Mouse (Mus musculus) urinary bladder, adult 2 months (tissue): Measurements from ENCODE around the gene Gpr142. TPM values are rescaled to one million over a fixed set of nuclear protein-coding genes. Genes with fewer than 3 reads are reported as not detected.

Experiments used
- DNase-seq: peaks from one replicate; pipeline ENCODE4 v3.0.0; 2022; ENCODE audit warnings: low spot score
- polyA plus RNA-seq: library from polyadenylated mRNA; depleted of rRNA; stranded (reverse); fragments of >200 nt; gene quantifications from 2 replicates; pipeline ENCODE4 v1.2.3, GENCODE M21; 2012; rRNA removed

Gpr142 gene
- not detected in 2 replicates for polyA plus RNA-seq

DNA sequence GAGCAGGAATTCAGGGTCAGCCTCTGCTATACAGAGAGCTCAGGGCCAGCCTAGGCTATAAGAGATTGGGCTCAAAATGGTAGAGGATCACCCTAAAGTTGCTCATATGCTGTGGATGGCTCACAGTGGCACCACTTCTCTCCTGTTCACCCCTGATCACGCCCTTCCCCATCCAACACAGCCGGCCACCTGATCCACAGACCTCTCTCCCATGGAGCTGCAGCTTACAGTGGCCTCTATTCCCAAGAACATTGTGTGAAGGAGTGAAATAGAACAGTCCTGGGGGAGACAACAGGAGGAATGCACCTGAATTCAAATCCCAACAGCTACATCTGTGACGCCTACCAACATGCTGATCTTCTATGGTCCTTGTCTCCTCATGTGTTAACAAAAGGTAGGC is at the start of gene Gpr142:
Gene Gpr142 (plus strand): TSS at position 301 of the 400 bp plus-strand sequence.
- no peak for DNase-seq

DNA sequence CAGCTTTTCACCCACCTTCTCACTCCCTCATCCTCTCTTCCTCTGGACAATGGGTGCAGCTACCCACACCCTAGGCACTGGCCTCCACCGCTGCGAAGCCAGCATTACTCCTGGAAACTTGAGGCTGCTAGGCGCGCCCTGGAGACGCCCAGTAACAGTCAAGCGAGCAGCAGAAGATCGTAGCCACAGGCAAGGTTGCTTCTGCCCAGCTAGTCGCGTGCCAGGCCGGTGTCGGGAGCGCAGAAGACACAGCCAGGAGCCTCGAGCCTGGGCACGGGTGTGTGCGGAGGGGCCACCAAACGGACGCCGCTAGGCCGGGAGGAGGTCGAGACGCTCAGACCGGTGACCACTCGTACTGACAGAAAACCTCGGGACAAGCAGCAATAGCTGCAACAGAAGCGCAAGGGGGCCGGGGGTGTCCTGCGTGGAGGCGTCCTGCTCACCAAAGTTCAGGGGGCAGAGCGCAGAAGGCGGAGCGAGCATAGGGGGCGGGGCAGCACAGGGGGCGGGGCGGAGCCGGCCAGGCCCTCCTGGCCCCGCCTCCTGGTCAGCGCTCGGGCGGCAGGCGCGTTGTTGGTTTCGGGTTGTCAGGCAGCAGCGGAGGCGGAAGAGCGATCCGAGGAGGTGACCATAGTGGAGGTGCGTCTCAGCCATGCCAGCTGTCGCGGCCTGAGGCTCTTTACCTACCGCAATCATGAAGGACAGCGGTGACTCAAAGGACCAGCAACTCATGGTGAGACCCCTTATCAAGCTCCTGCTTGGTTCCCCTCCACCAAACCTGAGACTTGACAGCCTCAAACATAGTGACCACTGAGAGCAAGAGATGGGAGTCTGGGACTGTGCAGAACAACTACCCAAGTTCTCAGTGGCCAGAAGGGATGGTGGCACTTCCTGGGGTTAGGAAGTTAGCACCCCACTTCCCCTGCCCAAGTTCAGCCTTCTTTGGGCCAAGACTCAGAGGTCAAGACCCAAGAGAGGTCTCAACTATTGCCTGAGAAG is 33.6 kb upstream of the Gpr142 start, which contains the start of gene Kif19a:
Gene Kif19a (plus strand): TSS at position 569 of the 999 bp plus-strand sequence.
- peak; percentile 39 for DNase-seq

DNA sequence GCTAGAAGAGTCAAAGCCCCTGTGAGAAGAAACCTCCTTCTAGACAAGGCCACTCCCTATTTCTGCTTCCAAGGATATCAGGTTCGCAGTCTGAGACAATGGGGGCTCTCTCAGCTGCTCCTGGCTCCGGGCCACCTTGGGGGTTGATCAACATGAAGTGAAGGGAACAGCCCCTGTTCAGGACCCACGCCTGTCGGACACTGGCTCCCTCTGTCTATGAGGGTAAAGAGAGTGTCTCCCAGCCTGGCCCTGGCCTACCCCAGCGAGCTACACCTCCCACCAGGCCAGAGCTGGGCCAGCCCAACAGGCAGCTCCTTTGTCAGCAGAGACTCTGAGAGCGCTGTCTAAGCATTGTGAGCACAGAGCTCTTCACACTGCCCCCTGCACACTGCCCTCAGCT is 28.8 kb upstream of the Gpr142 start:
- DNase-seq, result no peak

DNA sequence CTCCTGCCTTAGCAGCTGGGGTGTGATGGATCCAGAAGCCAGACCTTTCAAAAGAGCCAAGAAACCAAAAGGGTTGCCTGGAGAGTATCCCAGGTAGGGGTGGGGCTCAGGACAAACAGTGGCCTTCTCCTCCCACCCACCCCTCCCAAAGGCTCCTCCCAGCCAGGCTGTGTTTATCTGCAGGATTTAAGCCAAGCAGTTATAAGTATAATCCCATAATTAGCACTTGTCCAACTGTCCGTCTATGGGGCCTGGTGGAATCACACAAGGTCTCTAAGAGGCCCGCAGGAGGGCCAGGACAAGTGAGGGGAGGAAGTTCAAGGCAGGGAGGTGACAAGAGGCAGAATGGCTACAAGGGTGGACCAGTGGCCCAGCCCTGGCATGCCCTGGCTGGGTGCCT is 26.8 kb upstream of the Gpr142 start:
- DNase-seq, result no peak

DNA sequence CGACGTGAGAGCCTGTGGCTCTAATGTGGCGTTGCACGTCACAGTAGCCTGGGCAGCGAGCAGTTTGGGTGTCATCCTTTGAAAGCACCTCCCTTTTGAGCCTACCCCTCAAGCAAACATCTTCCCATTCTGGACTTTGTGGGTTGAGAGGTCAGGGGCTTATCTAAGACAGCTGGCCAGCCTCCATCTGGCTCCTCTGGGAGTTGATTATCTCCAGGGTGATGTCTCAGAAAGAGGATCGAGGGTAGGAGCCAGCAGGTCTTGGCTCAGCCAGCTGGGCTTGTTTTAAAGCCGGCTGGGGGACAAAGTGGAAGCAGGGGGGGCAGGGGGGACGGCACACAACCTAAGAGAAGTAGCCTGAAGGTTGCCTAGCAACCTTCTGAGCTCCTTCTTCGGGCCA is 18.6 kb upstream of the Gpr142 start:
- no peak for DNase-seq

DNA sequence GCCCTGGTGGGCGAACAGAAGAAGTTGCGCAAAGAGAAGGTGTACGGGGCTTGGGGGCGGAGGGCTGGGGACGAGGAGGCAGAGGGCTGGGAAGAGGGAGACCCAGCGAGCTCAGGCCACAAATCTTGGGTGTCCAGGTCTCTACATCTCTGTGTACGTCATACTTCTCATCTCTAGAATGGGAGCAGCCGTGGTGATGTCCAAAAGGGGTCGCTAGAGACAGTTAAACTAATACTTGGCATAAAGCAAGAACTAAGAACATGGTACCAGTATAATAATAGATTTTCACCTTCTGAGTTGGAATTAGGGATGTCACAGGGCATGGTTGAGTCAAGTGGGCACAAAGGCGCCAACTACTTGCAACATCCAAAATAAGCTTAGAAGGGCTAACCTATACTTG is 12.8 kb upstream of the Gpr142 start:
- no peak for DNase-seq

DNA sequence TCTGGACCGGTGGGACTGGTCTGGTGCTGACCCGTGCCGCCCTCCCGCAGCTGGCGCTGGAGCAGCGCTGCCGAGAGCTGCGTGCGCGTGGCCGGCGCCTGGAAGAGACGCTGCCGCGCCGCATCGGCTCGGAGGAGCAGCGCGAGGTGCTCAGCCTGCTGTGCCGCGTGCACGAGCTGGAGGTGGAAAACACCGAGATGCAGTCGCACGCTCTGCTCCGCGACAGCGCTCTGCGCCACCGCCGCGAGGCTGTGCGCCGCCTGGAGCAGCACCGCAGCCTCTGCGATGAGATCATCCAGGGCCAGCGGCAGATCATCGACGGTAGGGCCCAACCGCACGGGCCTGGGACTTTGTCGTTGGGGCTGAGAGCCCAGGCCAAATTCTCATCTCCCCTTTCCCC is 12.4 kb upstream of the Gpr142 start:
- DNase-seq, result no peak

DNA sequence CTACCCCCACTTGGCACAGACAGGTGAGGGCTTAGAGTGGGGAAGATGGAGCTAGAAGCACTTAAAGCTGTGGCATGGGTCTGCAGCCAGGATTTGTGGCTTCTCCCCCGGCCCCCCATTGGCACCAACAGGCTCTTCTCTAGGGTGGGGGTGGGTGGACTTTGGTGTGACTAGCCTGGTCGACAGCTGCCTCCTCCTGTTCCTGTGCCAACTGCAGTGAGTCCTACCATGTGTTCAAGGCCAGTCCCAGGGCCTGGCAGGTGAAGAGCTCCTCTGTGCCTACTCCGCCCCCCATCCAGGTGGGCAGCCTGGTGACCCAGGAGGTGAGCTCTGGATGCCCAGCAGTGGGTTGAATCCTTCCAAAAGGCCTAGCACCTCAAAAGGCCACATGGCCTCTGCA is 11.1 kb upstream of the Gpr142 start:
- no peak for DNase-seq

DNA sequence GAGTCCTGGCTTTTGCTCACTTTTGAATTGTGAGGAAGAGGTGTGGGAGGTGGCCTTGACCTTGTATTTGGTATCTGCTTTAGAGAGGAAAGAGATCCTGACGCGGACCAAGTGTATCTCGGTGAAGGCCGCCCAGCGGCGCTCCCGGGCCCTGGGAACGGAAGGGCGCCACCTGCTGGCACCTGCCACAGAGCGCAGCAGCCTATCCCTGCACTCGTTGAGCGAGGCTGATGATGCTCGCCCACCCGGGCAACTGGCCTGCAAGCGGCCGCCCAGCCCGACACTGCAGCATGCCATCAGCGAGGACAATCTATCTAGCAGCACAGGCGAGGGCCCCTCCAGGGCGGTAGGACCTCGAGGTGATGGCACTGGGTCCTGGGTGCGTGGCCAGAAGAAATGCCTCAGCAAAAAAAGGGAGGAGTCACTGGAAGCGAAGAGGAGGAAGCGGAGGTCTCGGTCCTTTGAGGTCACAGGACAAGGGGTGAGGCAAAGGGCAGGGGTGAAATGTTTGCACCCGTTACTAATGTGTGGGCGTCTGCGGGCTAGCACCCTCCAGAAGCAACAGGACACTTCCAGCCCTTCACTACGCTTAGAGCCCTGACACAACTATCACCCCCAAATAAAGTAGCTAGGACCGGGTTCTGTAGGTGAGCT is 9.5 kb upstream of the Gpr142 start:
- peak; percentile 70 for DNase-seq

DNA sequence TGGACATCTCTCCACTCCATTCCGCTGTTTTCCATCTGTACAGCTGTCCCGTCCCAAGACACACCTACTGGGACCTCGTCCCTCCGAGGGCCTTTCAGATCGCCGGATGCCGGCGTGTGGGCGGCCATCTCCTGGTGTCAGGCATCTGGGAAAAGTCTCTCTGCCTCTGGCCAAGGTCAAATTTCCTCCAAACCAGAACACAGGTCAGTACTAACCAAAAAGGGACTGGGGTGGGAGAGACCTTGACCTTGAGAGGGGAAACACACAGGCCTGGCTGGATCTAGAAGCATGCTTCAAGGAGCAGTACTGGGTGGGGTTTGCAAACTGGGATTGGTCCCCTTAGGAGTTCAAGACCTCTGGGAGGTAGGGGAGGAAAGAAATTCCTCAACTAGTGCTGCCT is 9.0 kb upstream of the Gpr142 start:
- no peak for DNase-seq

DNA sequence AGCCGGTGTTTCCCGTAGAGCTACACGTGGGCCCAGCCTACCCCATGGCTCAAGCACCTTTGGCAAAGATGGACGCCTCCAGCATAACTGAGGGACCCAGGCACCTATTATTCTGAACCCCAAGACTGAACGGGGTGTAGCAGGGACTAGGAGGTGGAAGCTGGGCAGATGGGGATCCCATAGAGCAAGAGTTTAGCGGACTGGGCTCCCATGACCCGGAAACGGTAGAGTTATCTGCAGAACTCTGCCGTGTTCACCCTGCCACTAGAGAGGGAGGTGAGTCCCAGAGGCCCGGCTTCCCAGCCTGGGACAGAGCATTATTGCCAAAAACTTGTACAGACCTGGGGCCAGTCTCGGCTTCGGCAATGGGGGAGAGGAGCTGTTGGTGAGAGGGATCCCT is 8.6 kb upstream of the Gpr142 start:
- DNase-seq, result no peak

DNA sequence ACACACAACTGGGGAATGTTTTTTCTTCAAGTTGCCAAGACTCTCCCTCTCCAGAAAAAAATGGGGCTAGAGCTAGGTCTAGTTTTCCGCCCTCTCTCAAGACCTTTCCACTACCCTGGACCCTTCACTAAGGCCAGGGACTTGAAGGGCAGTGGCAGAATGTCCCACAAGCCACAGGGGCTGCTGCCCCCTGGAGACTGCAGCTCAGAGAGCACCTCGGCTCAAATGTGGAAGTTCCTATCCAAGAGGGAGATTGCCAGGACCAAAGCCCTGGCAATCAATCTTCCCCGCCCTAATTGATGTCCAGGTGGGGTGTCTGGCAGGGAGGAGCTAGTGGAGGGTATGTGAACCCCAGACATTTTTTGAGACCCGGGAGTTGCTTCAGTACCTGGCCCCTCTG is 7.9 kb upstream of the Gpr142 start:
- no peak for DNase-seq

DNA sequence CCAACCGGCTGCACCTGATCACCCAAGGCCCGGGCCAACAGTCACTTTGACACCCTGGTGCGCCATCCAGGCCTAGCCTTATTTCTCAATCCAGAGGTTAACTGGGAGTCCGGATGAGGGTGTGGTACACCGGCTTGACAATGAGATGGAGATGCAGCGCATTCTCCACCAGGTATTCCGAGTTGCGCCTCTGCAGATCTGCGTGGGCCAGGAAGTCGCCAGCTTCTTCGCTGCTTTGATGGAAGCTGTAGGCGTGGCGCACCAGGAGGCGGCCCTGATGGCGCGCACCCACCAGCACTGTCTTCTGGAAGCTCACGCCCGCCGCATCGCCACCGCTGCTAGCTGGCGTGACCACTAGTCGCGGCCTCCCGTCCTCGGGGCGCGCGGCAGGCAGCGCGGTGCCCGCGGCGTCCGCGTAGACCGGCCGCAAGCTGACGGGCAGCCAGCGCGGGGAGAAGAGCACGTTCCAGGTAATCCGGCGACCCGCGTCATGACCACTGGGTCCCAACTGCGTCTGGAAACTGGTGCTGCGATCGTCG is 7.3 kb upstream of the Gpr142 start:
- no peak for DNase-seq

DNA sequence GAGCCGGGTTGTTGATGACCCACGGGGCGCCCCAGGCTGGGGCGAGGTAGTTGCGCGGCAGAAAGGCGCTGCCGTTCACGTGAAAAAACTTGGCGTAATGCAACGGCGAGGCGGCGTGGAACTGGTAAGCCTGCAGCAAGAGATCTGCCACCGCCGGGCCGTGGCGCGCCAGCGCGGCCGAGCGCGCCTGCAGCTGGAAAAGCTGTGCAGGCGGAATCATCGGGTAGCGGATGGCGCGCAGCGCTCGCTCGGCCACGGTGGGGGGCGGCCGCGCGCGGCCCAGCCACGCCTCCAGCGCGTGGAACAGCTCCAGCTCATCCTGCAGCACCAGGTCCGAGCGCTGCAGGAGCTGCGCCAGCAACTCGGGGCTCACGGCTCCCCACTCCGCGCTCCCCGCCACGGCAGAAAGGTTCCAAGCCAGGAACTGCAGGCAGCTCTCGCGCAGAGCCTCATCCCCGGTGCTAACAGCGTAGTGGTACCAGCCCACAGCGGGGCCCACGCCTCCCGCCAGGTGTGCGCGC is 6.8 kb upstream of the Gpr142 start:
- DNase-seq, result no peak

DNA sequence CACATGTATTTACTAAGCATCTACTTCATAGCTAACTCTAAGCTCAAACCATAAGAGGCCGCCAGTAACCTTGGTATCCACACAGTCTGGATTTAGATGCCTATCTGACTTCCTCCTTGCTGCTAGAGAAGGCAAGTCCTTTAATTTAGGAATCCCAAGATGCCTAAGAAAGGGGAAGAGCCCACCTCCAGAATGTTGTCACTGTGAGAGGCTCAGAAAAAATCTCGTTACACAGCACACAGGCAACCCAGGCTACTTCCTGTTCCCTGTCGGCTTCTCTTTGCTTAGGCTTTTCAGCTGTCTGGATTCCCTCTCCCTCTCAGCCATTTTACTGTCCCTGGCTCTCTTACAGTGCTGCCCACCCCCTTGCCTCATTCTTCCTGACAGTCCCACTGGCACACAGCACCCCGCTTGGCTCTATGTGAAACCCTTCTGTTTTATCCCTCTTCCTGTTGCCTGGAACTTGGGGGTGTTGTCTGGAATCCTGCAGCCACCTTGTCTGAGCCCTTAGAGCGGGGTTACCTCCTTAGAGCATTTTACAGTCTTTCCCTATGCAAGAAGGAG is 5.7 kb upstream of the Gpr142 start:
- DNase-seq, result no peak

DNA sequence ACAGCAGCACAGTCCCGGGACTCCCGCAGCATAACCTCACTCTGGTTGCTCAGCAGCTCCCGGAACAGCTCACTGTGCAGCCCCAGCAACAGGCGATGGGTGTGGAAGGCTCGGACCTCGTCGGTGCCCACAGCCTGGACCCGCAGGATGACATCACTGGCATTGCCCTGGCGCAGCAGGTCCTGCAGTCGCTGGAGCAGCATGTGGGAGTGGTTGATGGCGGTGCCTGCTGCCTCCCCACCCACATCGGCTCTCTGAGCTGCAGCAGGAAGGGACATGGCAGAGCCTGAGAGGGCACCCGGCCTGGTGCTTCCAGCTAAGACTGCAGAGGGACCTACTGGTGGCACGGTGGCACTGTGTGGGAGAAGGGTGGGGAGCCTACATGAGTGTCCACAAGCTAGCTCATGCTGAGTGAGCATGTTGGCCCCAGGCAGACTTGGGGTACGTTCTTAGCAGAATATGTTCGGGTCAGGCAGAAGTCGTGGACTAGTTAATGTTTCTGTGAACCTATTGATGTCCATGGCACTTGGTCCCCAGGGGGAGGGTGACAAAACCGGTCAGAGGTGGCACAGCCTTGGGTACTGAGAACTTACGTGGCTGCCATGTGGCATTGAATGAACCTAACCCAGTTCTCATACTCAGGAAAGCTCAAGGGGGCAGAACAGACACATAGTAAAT is 4.7 kb upstream of the Gpr142 start:
- no peak for DNase-seq

DNA sequence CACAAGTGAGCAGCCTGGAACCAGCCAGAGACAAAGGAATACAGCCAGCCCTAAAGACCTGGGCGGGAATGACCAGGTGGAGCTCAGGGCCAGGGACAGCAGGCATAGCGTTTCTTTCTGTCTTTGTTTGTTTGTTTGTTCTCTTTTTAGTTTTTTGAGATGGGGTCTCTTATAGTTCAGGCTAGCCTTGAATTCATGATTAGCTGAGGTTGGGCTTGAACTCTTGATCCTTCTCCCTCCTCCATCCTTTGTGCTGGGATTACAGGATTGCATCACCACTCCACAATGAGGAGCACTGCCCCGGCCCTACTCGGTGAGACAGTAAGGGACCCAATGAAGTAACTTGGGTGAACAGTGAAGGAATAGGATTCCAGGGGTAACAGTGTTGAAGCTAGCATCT is 4.0 kb upstream of the Gpr142 start:
- no peak for DNase-seq

DNA sequence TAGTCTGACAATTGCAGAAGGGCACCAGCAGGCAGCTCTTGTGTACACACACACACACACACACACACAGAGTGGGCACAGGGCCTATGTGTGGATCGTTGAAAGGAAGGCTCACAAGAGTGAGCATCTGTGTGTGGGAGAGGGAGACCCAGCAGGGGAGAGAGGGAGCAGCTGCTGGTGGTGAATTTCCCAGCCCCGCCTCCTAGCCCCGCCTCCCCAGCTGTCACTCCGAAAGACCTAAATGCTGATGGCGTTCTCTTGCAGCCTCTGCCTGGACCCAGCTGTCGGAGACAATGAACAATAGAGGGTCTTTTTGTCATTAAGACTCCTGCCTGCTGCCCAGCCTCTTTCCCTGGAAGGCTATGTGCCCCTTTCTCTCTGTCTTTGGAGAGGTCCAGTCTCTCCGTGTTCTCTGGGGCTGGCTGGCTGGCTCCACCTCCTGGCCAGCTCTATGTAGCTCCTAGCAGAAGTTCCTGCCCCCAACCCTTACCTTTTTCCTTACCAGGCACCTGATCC is 3.4 kb upstream of the Gpr142 start:
- no peak for DNase-seq

DNA sequence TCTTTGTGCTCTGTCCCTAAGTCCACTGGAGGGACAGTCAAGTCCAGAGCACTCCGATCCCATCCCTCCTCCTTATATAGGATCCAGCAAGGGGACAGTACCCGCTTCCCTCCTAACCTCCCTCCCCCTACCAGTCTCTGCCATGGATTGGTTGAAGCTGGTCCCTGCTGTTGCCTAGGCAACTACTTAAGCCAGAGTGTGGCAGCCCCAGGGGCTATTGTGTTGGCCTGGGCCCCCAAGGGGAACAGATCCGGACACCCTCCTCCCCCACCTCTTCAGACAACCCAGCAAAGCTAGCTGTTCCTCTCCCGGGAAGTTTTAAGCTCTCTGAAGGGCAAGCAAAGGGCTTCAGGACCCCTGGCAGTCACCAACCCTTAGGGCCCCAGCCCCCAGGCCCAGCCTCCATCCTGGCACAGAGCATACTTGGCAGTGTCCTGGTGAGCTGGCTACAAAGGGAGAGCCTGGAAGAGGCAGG is 2.8 kb upstream of the Gpr142 start, which contains the start of gene Btbd17:
Gene Btbd17 (minus strand): TSS at position 98 of the 475 bp plus-strand sequence.
- no peak for DNase-seq

DNA sequence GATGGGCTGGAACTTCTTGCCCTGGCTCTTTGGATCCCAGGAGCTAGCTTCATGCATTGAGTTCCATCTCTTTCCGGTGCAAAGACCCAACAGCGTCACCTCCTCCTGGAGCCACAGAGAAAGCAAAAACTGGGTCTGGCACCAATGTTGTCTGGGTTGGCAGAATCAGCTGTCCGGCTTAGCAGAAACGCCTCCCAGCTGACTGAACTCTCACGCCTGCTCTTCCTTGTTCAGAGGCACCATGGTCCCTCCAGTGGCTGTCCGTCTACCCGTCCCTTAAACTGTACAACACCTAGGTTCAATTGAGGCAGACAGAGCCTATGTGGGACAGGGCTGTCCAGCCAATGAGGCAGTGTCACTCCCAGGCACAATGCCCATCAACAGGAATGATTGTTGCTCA is 1.5 kb upstream of the Gpr142 start:
- no peak for DNase-seq

DNA sequence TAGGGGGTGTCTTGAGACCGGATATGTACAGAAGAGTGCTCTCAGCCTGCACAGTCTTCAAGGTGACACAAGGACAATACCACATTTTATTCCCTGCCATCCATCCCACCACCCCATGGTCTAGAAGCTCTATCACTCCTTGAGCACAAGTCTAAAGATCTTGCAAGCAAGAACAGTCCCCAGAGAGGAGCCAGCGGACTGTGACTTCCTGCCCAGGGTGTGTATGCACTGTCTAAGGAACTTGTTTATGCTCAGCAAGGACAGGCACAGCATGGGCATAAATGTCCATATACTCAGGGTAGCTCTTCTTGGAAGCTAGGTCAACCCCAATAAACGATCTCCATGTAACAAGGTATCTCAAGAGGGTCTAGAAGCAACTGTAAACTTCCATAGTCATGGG is 743 bp upstream of the Gpr142 start:
- DNase-seq, result no peak
